Mouse (Mus musculus): ENCODE data around the gene Zbtb32.

GRCm38 (mm10) chr7:30562526-30563116 lies 36.1 kb downstream of the Zbtb32 start:
- TF ChIP-seq CTCF (IDR thresholded peaks at IDR 0.05; ENCODE audit: extremely low read depth, insufficient read length, insufficient replicate concordance, low read depth, low read length) (no peak), POLR2A (IDR thresholded peaks at IDR 0.05; ENCODE audit: low read depth, low read length) (0 out of 2 replicates have a peak, but pooled peaks have one; percentile 24)

Data from small intestine, adult 2 months (tissue).